In genomic region chr14:77456066-77456465, GRCm38 (mm10) we compare ENCODE assay signal across 15 mouse cellular contexts.
"Had no signal": no experiment of that assay in that cellular context is flagged by ENCODE, and none has a peak within 500 bp of the region (broad histone marks: within the 10 kb centered on the region; RNA-seq: fewer than 3 reads in every experiment).

No protein-coding gene starts in this region.

- H3K36me3 ChIP-seq: kidney, embryonic 15.5 days; neural tube, embryonic 15.5 days had no signal

- H3K4me3 ChIP-seq: kidney, embryonic 15.5 days; left cerebral cortex, adult 2 months; myocyte; neural tube, embryonic 15.5 days had no signal

- H3K9ac ChIP-seq: kidney, embryonic 15.5 days; liver, embryonic 14.5 days; neural tube, embryonic 15.5 days had no signal

- H3K9me3 ChIP-seq: kidney, embryonic 15.5 days; neural tube, embryonic 15.5 days had no signal

- H3K27me3 ChIP-seq: kidney, embryonic 15.5 days; neural tube, embryonic 15.5 days had no signal

- H3K4me2 ChIP-seq: kidney, embryonic 15.5 days; midbrain, embryonic 11.5 days; neural tube, embryonic 15.5 days had no signal

- H3K27ac ChIP-seq: kidney, embryonic 15.5 days; liver, embryonic 14.5 days had no signal

- ATAC-seq: lung, postnatal 0 days had no signal

- DNase-seq: kidney, adult 18-20 months; kidney, postnatal 14 days; liver; lung, adult 18-20 months; lung, postnatal 4 days; right cerebral cortex, adult 18-20 months; right cerebral cortex, postnatal 25 days; thymus, postnatal 36 days had no signal
